Mouse (Mus musculus) ES-Bruce4 (cell line): ENCODE data around the gene Numbl.

Experiments used
- CTCF ChIP-seq: IDR thresholded peaks from one replicate; pipeline ENCODE4 v1.8.1; 2011; ENCODE audit warnings: low read depth, low read length
- POLR2A ChIP-seq: IDR thresholded peaks from one replicate; pipeline ENCODE4 v1.8.1; 2011; ENCODE audit warnings: low read length; ENCODE audit not compliant: insufficient read depth

DNA sequence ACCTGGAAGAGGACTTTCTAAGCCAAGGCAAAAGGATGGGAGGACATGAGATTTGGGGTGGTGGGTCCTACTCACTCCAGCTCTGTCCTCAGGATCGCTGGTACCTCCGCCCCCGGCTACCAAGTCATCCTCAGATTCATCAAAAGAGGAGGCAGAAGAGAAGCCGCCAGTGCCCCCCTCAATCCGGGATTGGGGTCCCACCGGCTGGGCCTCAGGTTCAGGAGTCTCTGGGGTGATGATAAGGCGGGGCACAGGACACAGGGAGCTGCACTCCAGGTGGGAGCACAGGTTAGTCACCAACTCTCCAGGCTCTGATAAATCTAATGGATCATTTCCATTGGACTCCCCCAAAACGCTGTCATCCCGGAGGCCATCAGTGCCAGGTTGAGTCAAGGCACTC lies 31.0 kb upstream of the Numbl start:
- TF ChIP-seq POLR2A: no peak
- TF ChIP-seq CTCF: no peak
